Mouse (Mus musculus) midbrain, embryonic 16.5 days (tissue): ENCODE measurements at regions not wholly inside any gene's neighbourhood (a gene's known extent, or its start where the extent isn't known, plus 50 kb on each side); places are given as distances from the start of the nearest gene placed in this dataset.

Experiments
- ATAC-seq: fragments of 200-750 bp; cut with Nextera tagmentation; 2 replicates; pipeline ENCODE4 v1.8.0; 2017; ENCODE audit warnings: moderate TSS enrichment
- H3K27ac ChIP-seq: fragments of 300-500 bp; sonication (generic); 2 replicates; pipeline ENCODE4 v1.5.1; 2014; ENCODE audit warnings: mild to moderate bottlenecking, low read length, mixed read lengths
- H3K27me3 ChIP-seq: fragments of 300-500 bp; sonication (generic); 2 replicates; pipeline ENCODE4 v1.6.1; 2014; ENCODE audit warnings: low read depth, low read length, mixed read lengths; ENCODE audit not compliant: control insufficient read depth, insufficient read depth
- H3K36me3 ChIP-seq: fragments of 300-500 bp; sonication (generic); 2 replicates; pipeline ENCODE4 v1.6.1; 2014; ENCODE audit warnings: mild to moderate bottlenecking, low read length, moderate library complexity, mixed read lengths; ENCODE audit not compliant: control insufficient read depth, insufficient read depth
- H3K4me1 ChIP-seq: fragments of 300-500 bp; sonication (generic); 2 replicates; pipeline ENCODE4 v1.6.1; 2014; ENCODE audit warnings: mild to moderate bottlenecking, low read length, mixed read lengths; ENCODE audit not compliant: control insufficient read depth, insufficient read depth
- H3K4me2 ChIP-seq: fragments of 300-500 bp; sonication (generic); 2 replicates; pipeline ENCODE4 v1.6.1; 2014; ENCODE audit warnings: mild to moderate bottlenecking, low read length, mixed read lengths
- H3K4me3 ChIP-seq: fragments of 300-500 bp; sonication (generic); 2 replicates; pipeline ENCODE4 v1.5.1; 2014; ENCODE audit warnings: low read depth, mild to moderate bottlenecking, low read length, moderate library complexity, mixed read lengths
- H3K9ac ChIP-seq: fragments of 300-500 bp; sonication (generic); 2 replicates; pipeline ENCODE4 v1.6.1; 2014; ENCODE audit warnings: low read depth, low read length, mixed read lengths
- H3K9me3 ChIP-seq: fragments of 300-500 bp; sonication (generic); replicated peaks from 2 replicates; pipeline ENCODE4 v1.6.1; 2014; ENCODE audit warnings: mild to moderate bottlenecking, low read length, mixed read lengths; ENCODE audit not compliant: control insufficient read depth, poor library complexity, severe bottlenecking
- WGBS: fragments of 180-500 bp; shearing (Covaris S2); extraction: QIAGEN DNeasy Blood & Tissue Kit; methylation state at CpG from one replicate; pipeline ENCODE4 v1.1.7; 2014; 5-methylcytosine and 5-hydroxymethylcytosine counted together

DNA sequence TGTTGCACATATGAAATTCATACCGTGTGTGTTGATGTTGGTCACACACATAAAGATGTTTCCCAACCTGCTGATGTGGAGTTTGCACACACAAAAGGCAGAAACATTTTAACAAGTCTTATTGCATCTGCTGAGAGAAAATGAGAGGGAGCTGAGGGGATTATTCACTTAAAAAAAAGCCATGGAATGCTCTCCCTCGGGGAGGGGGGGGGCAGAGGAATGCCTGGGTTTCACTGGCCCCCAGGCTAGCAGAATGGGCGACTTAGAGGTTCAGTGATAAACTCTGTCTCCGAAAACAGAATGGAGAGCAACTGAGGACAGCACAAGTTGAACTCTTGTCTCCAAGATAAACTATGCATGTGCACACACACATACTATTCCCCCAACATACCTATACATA is 392.4 kb upstream of the Id4 start:
- Histone ChIP-seq H3K9ac (no peak overlapping the region), H3K4me1 (no peaks in the 10 kb centered on the region), H3K36me3 (no peaks in the 10 kb centered on the region; the same call in 1 of the 2 replicates), H3K4me2 (no peak overlapping the region), H3K27ac (no peak overlapping the region), H3K4me3 (no peak overlapping the region), H3K27me3 (no peaks in the 10 kb centered on the region), H3K9me3 (no peaks in the 10 kb centered on the region)
- 52% methylated on average over 4 of the region's 4 CpGs for WGBS
- no peak for ATAC-seq

DNA sequence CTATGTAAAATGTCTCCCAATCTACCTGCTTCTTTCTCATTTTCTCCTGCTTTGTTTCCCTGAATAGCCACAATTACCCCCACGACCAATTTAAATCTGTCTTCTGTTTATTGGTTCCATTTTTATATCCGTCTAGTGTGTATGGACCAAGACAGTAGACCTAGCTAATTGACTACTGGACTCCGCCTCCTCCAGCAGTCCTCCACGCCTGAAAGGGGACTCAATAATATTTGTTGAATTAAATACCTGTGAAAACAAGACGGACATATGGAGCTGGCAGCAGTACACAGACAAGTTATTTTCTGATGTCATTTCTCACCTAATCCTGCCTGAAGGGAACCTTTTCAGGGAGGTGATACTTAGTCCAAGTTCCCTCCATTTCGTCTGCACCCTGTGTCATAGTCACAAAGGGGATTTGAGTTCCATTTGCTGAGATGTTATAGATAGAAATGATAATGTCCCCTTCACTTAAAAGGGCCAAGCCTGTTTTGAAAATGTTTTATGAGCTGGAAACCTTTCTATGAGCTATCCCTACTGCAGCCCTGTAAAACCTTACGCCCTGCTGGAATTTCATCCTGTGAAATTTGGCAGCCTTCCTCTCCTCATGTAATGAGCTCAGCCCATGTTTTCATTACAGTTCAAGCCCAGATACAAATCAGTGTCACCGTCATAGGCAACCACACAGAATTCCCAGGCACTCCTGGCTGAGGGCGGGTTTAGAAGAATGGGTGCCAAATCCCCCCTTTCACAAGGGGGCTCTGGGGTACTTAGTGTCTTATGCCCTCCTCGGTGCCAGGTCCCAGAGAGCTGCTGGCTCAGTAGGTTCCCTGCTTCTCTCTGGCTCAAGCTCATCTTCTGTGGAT is 391.1 kb upstream of the Id4 start:
- ATAC-seq, result peak; percentile 72; the same call in 1 of the 2 replicates
- WGBS, result 46% methylated on average over 10 of the region's 10 CpGs
- no peak overlapping the region for H3K27ac ChIP-seq

DNA sequence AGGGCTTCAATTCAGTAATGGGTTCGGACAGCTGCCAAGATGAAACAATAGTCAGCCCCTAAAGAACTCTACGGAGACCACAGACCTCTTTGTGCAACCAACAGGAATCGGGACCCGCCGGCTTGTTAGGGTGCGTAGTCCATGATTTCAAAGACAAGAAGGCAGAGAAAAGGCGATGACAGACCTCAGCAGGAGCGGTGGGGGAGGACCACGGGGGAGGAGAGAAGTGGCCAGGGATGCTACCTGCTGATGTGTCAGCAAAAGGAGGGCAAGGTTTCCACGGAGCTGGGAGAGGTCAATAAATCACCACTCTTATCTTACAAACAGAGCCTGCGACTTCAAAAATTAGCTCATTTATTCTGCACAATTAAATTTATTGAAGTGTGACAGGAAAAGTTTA is 388.4 kb upstream of the Id4 start:
- 30% methylated on average over 11 of the region's 11 CpGs for WGBS
- Histone ChIP-seq H3K36me3 (no peaks in the 10 kb centered on the region; the same call in 1 of the 2 replicates), H3K9me3 (no peaks in the 10 kb centered on the region), H3K4me3 (no peak overlapping the region), H3K27ac (no peak overlapping the region), H3K27me3 (no peaks in the 10 kb centered on the region), H3K4me2 (no peak overlapping the region), H3K4me1 (no peaks in the 10 kb centered on the region), H3K9ac (no peak overlapping the region)
- ATAC-seq, result no peak

More for the DNA sequence above, 391.1 kb upstream of the Id4 start:
- Histone ChIP-seq H3K4me3 (no peak overlapping the region), H3K9me3 (no peaks in the 10 kb centered on the region), H3K4me2 (no peak overlapping the region), H3K4me1 (no peaks in the 10 kb centered on the region), H3K9ac (no peak overlapping the region), H3K36me3 (no peaks in the 10 kb centered on the region; the same call in 1 of the 2 replicates), H3K27me3 (no peaks in the 10 kb centered on the region)

DNA sequence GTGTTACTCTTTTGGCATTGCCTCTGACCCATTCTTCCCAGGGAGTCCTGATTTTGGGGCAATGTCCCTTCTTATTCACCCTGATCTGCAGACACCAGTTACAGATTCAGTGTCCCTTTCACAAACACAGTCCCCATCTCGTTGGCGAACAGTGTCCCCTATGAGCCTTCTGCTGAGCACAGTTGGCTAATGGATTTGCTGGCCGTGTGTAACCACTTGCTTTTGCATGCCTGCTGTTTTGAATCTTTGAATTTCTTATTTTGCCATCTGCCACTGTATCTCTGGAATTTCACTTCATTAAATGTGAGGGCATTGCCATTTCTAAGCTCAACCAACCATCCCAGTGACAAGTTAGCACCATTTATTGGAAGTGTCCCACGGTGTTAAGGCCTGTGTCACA is 368.5 kb upstream of the Id4 start:
- WGBS, result 84% methylated on average over 4 of the region's 4 CpGs

DNA sequence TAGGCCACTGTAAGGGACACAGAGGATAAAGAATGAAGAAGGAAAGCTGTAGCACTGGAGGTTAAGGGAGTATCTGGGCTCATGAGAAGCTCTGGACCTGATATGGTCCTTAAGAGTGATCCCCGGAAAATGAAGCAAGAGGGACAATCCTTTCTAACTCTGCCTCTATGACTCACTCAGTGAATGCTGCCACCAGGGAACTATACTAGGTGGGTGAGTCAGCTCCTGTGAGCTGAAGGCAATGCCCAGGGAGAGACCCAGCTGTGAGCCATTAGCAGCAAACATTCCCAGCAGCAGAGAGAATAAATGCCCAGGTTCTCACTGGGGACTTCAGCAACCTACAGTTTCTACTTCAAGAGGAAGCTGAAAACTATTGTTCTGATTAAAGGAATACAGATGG is 366.7 kb upstream of the Id4 start:
- no peak for ATAC-seq
- Histone ChIP-seq H3K4me1 (peaks cover 2% of the 10 kb centered on the region), H3K27me3 (no peaks in the 10 kb centered on the region), H3K4me2 (no peak overlapping the region), H3K9ac (no peak overlapping the region), H3K9me3 (no peaks in the 10 kb centered on the region; the same call in 1 of the 2 replicates), H3K27ac (no peak overlapping the region), H3K4me3 (no peak overlapping the region), H3K36me3 (no peaks in the 10 kb centered on the region)
- WGBS, result 79% methylated on average over 1 of the region's 1 CpGs

More for the DNA sequence above, 368.5 kb upstream of the Id4 start:
- Histone ChIP-seq H3K4me2 (no peak overlapping the region), H3K27ac (no peak overlapping the region), H3K9ac (no peak overlapping the region), H3K4me3 (no peak overlapping the region), H3K9me3 (no peaks in the 10 kb centered on the region), H3K36me3 (no peaks in the 10 kb centered on the region), H3K27me3 (no peaks in the 10 kb centered on the region), H3K4me1 (peaks cover 2% of the 10 kb centered on the region)
- ATAC-seq, result no peak

DNA sequence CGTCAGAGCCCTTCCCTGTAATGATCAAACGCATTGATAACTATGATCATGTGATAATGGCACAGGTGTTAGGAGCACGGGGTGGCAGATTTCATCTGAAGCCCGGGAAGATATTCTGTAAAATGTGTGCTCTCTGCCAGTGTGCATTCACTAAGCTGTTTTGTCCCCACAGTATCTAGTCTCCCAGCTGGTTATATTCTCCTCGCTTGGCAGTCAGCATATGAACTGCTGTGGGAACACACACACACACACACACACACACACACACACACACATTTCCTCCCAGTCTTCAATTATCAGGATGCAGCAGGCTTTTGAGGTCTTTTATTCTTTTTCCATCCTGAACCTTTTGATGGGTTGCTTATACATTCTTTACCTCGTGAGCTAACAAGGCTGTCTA is 365.8 kb upstream of the Id4 start:
- H3K9ac ChIP-seq, result no peak overlapping the region
- ATAC-seq, result no peak
- peaks cover 2% of the 10 kb centered on the region for H3K4me1 ChIP-seq
- H3K27me3 ChIP-seq, result no peaks in the 10 kb centered on the region
- 55% methylated on average over 6 of the region's 6 CpGs for WGBS
- H3K27ac ChIP-seq, result no peak overlapping the region
- H3K36me3 ChIP-seq, result no peaks in the 10 kb centered on the region
- H3K4me2 ChIP-seq, result no peak overlapping the region
- no peaks in the 10 kb centered on the region; the same call in 1 of the 2 replicates for H3K9me3 ChIP-seq
- H3K4me3 ChIP-seq, result no peak overlapping the region

DNA sequence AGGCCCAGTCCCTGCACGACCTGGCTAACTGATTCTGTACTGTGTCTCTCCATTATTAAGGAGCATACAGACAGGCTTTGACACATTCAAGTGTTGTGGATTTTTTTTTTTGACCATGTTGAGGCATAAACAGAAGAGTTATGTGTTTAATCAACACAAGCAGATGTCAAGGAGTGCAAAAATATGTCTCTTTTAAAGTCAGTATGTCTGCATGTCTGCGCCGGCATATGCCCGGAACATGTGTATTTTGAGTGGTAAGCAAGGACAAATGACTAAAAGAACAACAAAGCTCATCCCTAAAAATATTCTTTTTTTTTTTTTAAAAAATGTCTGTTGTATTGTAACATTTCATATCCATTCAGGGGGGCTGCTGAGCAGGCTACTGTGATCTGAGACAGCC is 364.4 kb upstream of the Id4 start:
- 81% methylated on average over 4 of the region's 4 CpGs for WGBS
- H3K9me3 ChIP-seq, result no peaks in the 10 kb centered on the region; the same call in 1 of the 2 replicates
- peaks cover 2% of the 10 kb centered on the region for H3K4me1 ChIP-seq
- H3K9ac ChIP-seq, result no peak overlapping the region
- no peak for ATAC-seq
- H3K4me2 ChIP-seq, result no peak overlapping the region
- no peaks in the 10 kb centered on the region for H3K36me3 ChIP-seq
- no peak overlapping the region for H3K4me3 ChIP-seq
- no peaks in the 10 kb centered on the region for H3K27me3 ChIP-seq
- no peak overlapping the region for H3K27ac ChIP-seq

DNA sequence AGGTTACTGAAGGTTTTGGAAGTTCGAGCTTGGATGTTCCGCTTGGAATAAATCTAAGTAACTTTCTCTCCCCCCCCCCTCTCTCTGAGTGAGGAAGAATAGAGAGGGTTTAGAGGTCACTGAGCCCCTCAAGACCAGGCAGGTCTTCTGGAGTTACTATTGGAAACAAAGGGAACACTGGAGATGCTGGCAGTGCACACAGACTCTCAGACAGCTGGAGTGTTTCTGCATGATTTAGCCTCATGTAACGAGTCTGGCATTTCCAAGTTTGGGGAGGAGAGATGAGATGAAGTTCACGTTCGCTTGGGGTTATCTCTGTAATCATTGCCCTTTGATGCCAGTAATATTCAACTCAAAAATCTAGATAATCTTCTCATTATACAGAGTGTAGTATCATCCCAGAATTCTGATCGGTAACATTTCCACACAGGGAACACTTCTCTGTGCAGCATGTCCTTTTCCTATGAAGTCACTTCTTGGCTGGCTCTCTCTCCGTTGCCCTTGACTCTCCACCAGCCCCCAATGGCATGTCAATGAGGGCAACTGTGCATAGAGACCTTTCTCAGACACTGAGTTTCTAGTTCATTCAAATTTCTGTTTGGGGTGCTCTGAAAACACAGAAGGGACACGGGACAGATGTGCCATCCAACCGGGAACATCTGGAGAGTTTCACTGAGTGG is 351.0 kb upstream of the Id4 start:
- H3K4me2 ChIP-seq, result no peak overlapping the region
- WGBS, result 63% methylated on average over 9 of the region's 9 CpGs
- no peak for ATAC-seq

DNA sequence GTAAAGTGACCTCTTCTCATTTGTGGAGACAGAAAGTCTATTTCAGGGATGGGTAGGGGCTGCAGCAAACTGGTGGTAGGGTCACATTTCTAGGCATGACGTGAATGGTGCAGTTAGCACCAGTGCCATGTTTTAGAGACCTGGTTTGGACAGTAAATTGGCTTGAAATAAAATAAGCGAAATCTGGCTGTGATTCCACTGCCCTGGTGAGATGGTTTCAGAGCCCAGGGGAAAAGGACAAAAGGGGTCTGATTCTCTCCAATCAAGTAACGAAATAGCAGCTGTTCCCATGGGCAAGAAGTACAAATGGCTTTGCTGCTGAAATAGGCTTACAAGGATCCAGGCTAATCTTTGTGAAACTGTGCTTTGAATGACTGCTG is 350.5 kb upstream of the Id4 start:
- H3K4me3 ChIP-seq, result no peak overlapping the region
- no peak for ATAC-seq
- no peak overlapping the region for H3K4me2 ChIP-seq
- no peaks in the 10 kb centered on the region for H3K9me3 ChIP-seq
- H3K36me3 ChIP-seq, result no peaks in the 10 kb centered on the region
- 38% methylated on average over 3 of the region's 3 CpGs for WGBS
- no peak overlapping the region for H3K27ac ChIP-seq
- no peaks in the 10 kb centered on the region for H3K27me3 ChIP-seq
- no peak overlapping the region for H3K9ac ChIP-seq
- peaks cover 4% of the 10 kb centered on the region; the same call in 1 of the 2 replicates for H3K4me1 ChIP-seq

More for the DNA sequence above, 351.0 kb upstream of the Id4 start:
- Histone ChIP-seq H3K36me3 (no peaks in the 10 kb centered on the region), H3K4me3 (no peak overlapping the region), H3K9ac (no peak overlapping the region), H3K27me3 (no peaks in the 10 kb centered on the region), H3K9me3 (no peaks in the 10 kb centered on the region), H3K27ac (no peak overlapping the region), H3K4me1 (peaks cover 4% of the 10 kb centered on the region; the same call in 1 of the 2 replicates)
